Mouse (Mus musculus) liver, embryonic 15.5 days (tissue): Measurements from ENCODE around the gene Fbxl17. TPM values are rescaled to one million over a fixed set of nuclear protein-coding genes. Genes with fewer than 3 reads are reported as not detected.

Experiments used
- ATAC-seq: fragments of 200-750 bp; cut with Nextera tagmentation; 2 replicates; pipeline ENCODE4 v1.8.0; 2017; ENCODE audit warnings: moderate number of reproducible peaks, mild to moderate bottlenecking, moderate library complexity; ENCODE audit not compliant: insufficient read depth
- H3K27ac ChIP-seq: fragments of 300-500 bp; sonication (generic); replicated peaks from 2 replicates; pipeline ENCODE4 v1.5.1; 2015; ENCODE audit warnings: mild to moderate bottlenecking, inconsistent platforms
- H3K27me3 ChIP-seq: fragments of 300-500 bp; sonication (generic); 2 replicates; pipeline ENCODE4 v1.6.1; 2015; ENCODE audit warnings: mild to moderate bottlenecking, inconsistent platforms
- H3K36me3 ChIP-seq: fragments of 300-500 bp; sonication (generic); replicated peaks from 2 replicates; pipeline ENCODE4 v1.6.1; 2015; ENCODE audit warnings: moderate library complexity, mild to moderate bottlenecking, inconsistent platforms
- H3K4me1 ChIP-seq: fragments of 300-500 bp; sonication (generic); replicated peaks from 2 replicates; pipeline ENCODE4 v1.6.1; 2015; ENCODE audit warnings: inconsistent platforms
- H3K4me2 ChIP-seq: fragments of 300-500 bp; sonication (generic); 2 replicates; pipeline ENCODE4 v1.6.1; 2015; ENCODE audit warnings: moderate library complexity, mild to moderate bottlenecking, inconsistent platforms
- H3K4me3 ChIP-seq: fragments of 300-500 bp; sonication (generic); replicated peaks from 2 replicates; pipeline ENCODE4 v1.5.1; 2015; ENCODE audit warnings: mild to moderate bottlenecking, inconsistent platforms
- H3K9ac ChIP-seq: fragments of 300-500 bp; sonication (generic); 2 replicates; pipeline ENCODE4 v1.6.1; 2015; ENCODE audit warnings: moderate library complexity, mild to moderate bottlenecking, inconsistent platforms
- H3K9me3 ChIP-seq: fragments of 300-500 bp; sonication (generic); replicated peaks from 2 replicates; pipeline ENCODE4 v1.6.1; 2016; ENCODE audit warnings: inconsistent platforms
- WGBS: fragments of 180-500 bp; shearing (Covaris S2); methylation state at CpG from one replicate; pipeline ENCODE4 v1.1.7; 2015; ENCODE audit warnings: mixed read lengths; ENCODE audit not compliant: insufficient replicate concordance; 5-methylcytosine and 5-hydroxymethylcytosine counted together
- polyA plus RNA-seq: library from polyadenylated mRNA; unstranded; fragments of >200 nt; fragmentation: Nextera tagmentation; extraction: Ambion mirVana; gene quantifications from 2 replicates; pipeline ENCODE4 v1.2.1, GENCODE M21; 2015

The Fbxl17 gene
- polyA plus RNA-seq, 1 experiment from 2014 or later = 1.8 TPM

DNA sequence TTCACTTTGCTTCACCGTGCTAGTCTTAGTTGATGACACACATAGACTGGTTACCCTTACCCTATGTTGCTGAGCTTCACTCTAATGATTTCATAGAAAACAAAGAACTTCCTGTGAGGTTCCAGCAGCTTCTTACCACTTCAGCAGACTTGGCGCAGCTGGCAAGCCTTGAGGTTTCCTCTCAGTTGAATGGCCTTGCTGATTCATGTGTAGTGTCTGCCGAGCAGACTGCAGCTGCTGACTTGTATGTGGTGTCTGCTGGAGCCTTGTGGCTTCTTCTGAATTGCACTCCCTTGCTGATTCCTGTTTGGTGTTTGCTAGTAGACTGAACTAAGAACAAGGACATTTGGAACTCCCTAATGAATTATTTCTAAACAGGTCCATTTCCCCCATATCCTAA is 137.6 kb downstream of the Fbxl17 start:
- H3K4me3 ChIP-seq = no peak overlapping the region
- no peaks in the 10 kb centered on the region for H3K4me1 ChIP-seq
- no peaks in the 10 kb centered on the region for H3K9me3 ChIP-seq
- no peak overlapping the region for H3K4me2 ChIP-seq
- H3K9ac ChIP-seq = no peak overlapping the region
- ATAC-seq = no peak
- H3K27me3 ChIP-seq = no peaks in the 10 kb centered on the region
- H3K36me3 ChIP-seq = no peaks in the 10 kb centered on the region
- WGBS = 53% methylated on average over 3 of the region's 3 CpGs
- peak overlapping the region; percentile 20; the same call in 1 of the 2 replicates for H3K27ac ChIP-seq

GRCm38 (mm10) chr17:63361679-63362078 is 138.1 kb downstream of the Fbxl17 start:
- H3K4me2 ChIP-seq = no peak overlapping the region
- no peaks in the 10 kb centered on the region for H3K36me3 ChIP-seq
- no peak overlapping the region for H3K9ac ChIP-seq
- no peaks in the 10 kb centered on the region for H3K4me1 ChIP-seq
- peak overlapping the region; percentile 20; the same call in 1 of the 2 replicates for H3K27ac ChIP-seq
- 74% methylated on average over 9 of the region's 9 CpGs for WGBS
- H3K4me3 ChIP-seq = no peak overlapping the region
- no peaks in the 10 kb centered on the region for H3K9me3 ChIP-seq
- ATAC-seq = peak; percentile 70
- H3K27me3 ChIP-seq = no peaks in the 10 kb centered on the region

DNA sequence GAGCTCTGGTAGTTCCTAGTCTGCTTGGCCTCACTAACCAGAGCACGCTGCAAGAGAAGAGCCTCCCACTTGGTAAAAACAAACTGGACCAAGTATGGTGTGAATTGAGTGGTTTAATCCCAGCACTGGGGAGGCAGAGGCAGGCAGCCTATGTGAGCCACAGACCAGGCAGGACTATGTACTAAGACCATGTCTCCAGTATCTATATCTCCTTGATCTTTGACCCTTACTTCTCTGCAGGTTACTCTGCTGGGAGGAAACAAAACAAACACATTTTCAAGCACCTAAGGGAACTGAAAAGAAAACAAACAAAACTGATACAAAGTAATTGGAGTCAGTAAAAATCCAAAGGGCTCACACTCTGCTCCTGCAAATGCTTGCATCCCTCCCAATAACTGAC is 141.0 kb downstream of the Fbxl17 start:
- 0 out of 2 replicates have a peak, but pooled peaks cover 3% of the 10 kb centered on the region for H3K36me3 ChIP-seq
- H3K27me3 ChIP-seq = no peaks in the 10 kb centered on the region
- no peak overlapping the region for H3K4me3 ChIP-seq
- no peaks in the 10 kb centered on the region for H3K4me1 ChIP-seq
- WGBS = 70% methylated on average over 1 of the region's 1 CpGs
- no peak overlapping the region for H3K27ac ChIP-seq
- no peaks in the 10 kb centered on the region for H3K9me3 ChIP-seq
- H3K9ac ChIP-seq = no peak overlapping the region
- no peak for ATAC-seq
- no peak overlapping the region for H3K4me2 ChIP-seq

DNA sequence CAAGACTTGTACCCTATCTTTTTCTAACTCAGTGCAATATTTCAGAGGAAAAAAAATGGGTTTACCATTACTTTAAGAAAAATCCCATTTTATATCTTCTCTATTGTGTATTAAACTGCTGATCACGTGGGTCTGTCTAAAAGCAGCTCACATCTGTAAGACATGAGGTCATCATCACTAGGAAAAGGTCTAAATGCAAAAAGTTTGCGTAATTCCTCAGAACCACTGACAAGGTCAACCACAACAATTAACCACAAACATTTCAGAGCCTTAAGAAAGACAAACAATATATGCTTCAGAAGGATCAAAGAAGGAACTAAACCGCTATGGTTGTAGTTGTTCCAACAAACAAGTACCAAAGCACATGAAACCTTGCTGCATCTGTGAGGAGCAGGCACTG is 143.6 kb downstream of the Fbxl17 start:
- no peak for ATAC-seq
- no peaks in the 10 kb centered on the region for H3K27me3 ChIP-seq
- 61% methylated on average over 3 of the region's 3 CpGs for WGBS

GRCm38 (mm10) chr17:63352634-63353195 is 147.1 kb downstream of the Fbxl17 start:
- Histone ChIP-seq H3K27me3 (no peaks in the 10 kb centered on the region), H3K36me3 (0 out of 2 replicates have a peak, but pooled peaks cover 3% of the 10 kb centered on the region), H3K27ac (no peak overlapping the region), H3K4me3 (no peak overlapping the region), H3K4me2 (no peak overlapping the region), H3K9ac (no peak overlapping the region), H3K9me3 (no peaks in the 10 kb centered on the region), H3K4me1 (no peaks in the 10 kb centered on the region)
- ATAC-seq = no peak
- WGBS = 82% methylated on average over 6 of the region's 6 CpGs

More for the DNA sequence above, 143.6 kb downstream of the Fbxl17 start:
- H3K4me2 ChIP-seq = no peak overlapping the region
- no peaks in the 10 kb centered on the region for H3K4me1 ChIP-seq
- H3K9ac ChIP-seq = no peak overlapping the region
- H3K4me3 ChIP-seq = no peak overlapping the region
- H3K9me3 ChIP-seq = no peaks in the 10 kb centered on the region
- no peak overlapping the region for H3K27ac ChIP-seq
- H3K36me3 ChIP-seq = 0 out of 2 replicates have a peak, but pooled peaks cover 3% of the 10 kb centered on the region

DNA sequence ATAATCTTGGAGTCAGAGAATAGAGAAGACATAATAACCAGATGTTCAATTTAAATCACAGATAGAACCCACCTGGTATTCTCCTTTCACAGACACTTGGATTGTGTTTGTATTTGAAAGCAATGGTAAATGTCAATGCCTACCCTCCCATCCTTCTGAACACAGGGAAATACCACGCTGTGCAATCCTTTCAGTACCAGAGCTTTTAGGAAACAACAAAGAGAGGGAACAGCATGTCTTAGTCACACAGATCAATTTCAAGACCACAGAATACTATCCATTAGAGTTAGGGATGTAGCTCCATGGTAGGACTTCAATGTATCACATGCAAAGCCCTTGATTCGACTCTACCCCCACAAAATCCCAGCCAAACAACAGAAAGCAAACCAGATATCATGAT is 148.1 kb downstream of the Fbxl17 start:
- Histone ChIP-seq H3K27ac (no peak overlapping the region), H3K9ac (no peak overlapping the region)
- WGBS = 69% methylated on average over 2 of the region's 2 CpGs

GRCm38 (mm10) chr17:63350876-63351509 is 148.8 kb downstream of the Fbxl17 start:
- WGBS = 85% methylated on average over 4 of the region's 4 CpGs
- no peak overlapping the region for H3K4me3 ChIP-seq
- H3K9ac ChIP-seq = no peak overlapping the region
- ATAC-seq = no peak
- H3K4me2 ChIP-seq = no peak overlapping the region
- 0 out of 2 replicates have a peak, but pooled peaks cover 6% of the 10 kb centered on the region for H3K36me3 ChIP-seq
- H3K4me1 ChIP-seq = no peaks in the 10 kb centered on the region
- no peaks in the 10 kb centered on the region for H3K9me3 ChIP-seq
- H3K27ac ChIP-seq = no peak overlapping the region
- no peaks in the 10 kb centered on the region for H3K27me3 ChIP-seq

More for the DNA sequence above, 148.1 kb downstream of the Fbxl17 start:
- Histone ChIP-seq H3K36me3 (0 out of 2 replicates have a peak, but pooled peaks cover 7% of the 10 kb centered on the region), H3K27me3 (no peaks in the 10 kb centered on the region), H3K4me3 (no peak overlapping the region), H3K4me1 (no peaks in the 10 kb centered on the region), H3K9me3 (no peaks in the 10 kb centered on the region), H3K4me2 (no peak overlapping the region)
- no peak for ATAC-seq

- 36% methylated on average over 5 of the region's 5 CpGs for WGBS
Observed at GRCm38 (mm10) chr17:63344101-63344500, 155.7 kb downstream of the Fbxl17 start.

DNA sequence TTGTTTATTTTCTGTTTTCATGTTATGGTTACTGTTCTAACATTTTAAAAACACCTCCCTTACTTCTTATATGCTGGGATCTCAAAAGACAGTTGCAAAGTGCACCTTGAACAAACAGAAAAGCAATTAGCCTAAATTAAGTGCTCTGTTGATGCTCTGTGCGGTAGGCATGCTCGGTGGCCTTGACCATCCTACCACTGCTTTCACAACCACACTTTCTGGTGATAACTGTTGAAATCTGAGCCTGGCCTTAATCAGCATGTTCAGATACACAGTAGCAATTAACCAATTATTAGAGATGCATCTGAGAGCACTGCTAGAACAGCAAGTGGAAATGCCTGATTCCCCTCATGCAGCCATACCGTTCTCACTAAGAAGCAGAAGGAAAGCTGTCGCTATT is 156.7 kb downstream of the Fbxl17 start:
- no peak for ATAC-seq
- Histone ChIP-seq H3K9ac (no peak overlapping the region), H3K36me3 (0 out of 2 replicates have a peak, but pooled peaks cover 6% of the 10 kb centered on the region), H3K4me3 (no peak overlapping the region), H3K9me3 (no peaks in the 10 kb centered on the region), H3K27ac (no peak overlapping the region), H3K4me1 (0 out of 2 replicates have a peak, but pooled peaks cover 3% of the 10 kb centered on the region), H3K27me3 (no peaks in the 10 kb centered on the region), H3K4me2 (no peak overlapping the region)
- WGBS = 71% methylated on average over 4 of the region's 4 CpGs

More at GRCm38 (mm10) chr17:63344101-63344500, 155.7 kb downstream of the Fbxl17 start:
- H3K27ac ChIP-seq = no peak overlapping the region
- H3K4me3 ChIP-seq = no peak overlapping the region
- H3K9me3 ChIP-seq = no peaks in the 10 kb centered on the region
- 0 out of 2 replicates have a peak, but pooled peaks cover 3% of the 10 kb centered on the region for H3K4me1 ChIP-seq
- H3K36me3 ChIP-seq = 0 out of 2 replicates have a peak, but pooled peaks cover 6% of the 10 kb centered on the region
- no peaks in the 10 kb centered on the region for H3K27me3 ChIP-seq
- no peak overlapping the region for H3K4me2 ChIP-seq
- H3K9ac ChIP-seq = no peak overlapping the region
- no peak for ATAC-seq

GRCm38 (mm10) chr17:63342440-63342839 is 157.4 kb downstream of the Fbxl17 start:
- Histone ChIP-seq H3K27me3 (no peaks in the 10 kb centered on the region), H3K4me3 (no peak overlapping the region), H3K4me2 (no peak overlapping the region), H3K4me1 (0 out of 2 replicates have a peak, but pooled peaks cover 3% of the 10 kb centered on the region), H3K36me3 (0 out of 2 replicates have a peak, but pooled peaks cover 6% of the 10 kb centered on the region), H3K27ac (no peak overlapping the region), H3K9me3 (no peaks in the 10 kb centered on the region), H3K9ac (no peak overlapping the region)
- 85% methylated on average over 11 of the region's 11 CpGs for WGBS
- no peak for ATAC-seq

DNA sequence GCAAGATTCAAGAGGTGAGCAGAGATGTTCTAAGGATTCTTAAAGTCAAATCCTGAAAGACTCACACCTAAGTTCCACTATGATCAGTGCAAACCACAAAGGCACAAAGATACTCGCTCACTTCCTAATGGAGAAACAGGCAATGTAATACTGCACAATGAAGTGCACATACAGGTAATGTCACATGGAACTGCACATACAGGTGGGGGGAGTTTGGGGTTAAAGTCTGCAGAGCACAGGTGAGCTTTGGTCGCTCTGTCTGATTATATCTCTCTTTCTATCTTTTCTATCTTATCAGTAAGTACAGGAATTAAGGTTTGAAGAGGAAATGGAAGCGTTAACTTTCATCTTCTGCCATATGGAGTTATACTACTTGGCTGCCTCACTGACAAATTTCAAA is 158.6 kb downstream of the Fbxl17 start:
- Histone ChIP-seq H3K4me2 (no peak overlapping the region), H3K4me1 (0 out of 2 replicates have a peak, but pooled peaks cover 3% of the 10 kb centered on the region)
- 61% methylated on average over 3 of the region's 3 CpGs for WGBS

More for the DNA sequence above, 158.6 kb downstream of the Fbxl17 start:
- no peak overlapping the region for H3K9ac ChIP-seq
- H3K27ac ChIP-seq = no peak overlapping the region
- no peak overlapping the region for H3K4me3 ChIP-seq
- H3K36me3 ChIP-seq = no peaks in the 10 kb centered on the region
- H3K27me3 ChIP-seq = no peaks in the 10 kb centered on the region
- no peaks in the 10 kb centered on the region for H3K9me3 ChIP-seq
- ATAC-seq = no peak
